Mouse (Mus musculus) right cerebral cortex, postnatal 25 days (tissue): ENCODE data around the gene Kcnk16.
"Not testable (repeated sequence)": the region's sequence is repeated elsewhere in the genome, so short reads cannot be mapped to it uniquely, and the experiment has no call there.

ENCODE experiments used
- DNase-seq: peaks from one replicate; pipeline ENCODE4 v3.0.0; 2022

Gene Kcnk16

DNA sequence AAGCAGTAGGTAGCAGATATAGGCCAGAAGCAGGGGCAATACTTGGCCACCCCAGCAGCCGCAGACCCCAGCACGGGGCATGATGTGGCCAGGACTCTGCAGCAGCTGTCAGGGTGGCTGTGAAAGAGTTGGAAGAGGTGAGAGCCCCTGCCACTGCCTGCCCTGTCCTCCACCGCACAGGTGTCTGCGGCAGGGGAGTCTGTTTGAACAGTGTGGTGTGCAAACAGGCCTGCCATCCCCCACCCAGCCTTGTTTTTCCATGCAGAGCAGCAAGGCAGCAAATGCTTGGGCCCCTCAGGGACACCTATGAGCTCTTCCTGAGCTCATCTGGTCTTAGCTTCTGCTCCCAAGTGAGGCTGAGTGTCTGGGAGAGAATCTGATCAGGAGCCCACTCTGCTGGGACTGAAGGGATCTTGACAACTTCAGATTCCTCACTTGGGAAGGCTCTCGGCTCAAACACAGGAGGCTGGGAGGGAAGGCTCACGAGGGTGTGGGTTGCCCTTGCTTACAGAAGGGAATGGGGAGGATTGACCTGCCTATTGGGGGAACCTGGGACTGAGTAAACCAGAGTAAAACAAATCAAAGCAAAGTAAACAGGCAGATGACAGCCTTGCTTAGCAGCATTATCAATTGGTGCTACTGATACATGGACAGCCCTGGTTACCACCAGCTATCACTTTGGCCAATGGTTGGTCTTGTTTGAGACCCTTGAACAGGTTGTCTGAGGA is at the start of gene Kcnk16:
TSS of gene Kcnk16 (minus strand) at position 118 of the 728 bp plus-strand sequence.
- no peak for DNase-seq

- no peak for DNase-seq
These were observed 46.1 kb upstream of the Kcnk16 start for GRCm38 (mm10) chr14:20315137-20315536.

GRCm38 (mm10) chr14:20305085-20305484 is 36.1 kb upstream of the Kcnk16 start:
- not testable (repeated sequence) for DNase-seq

- no peak for DNase-seq
These were observed 29.1 kb upstream of the Kcnk16 start for GRCm38 (mm10) chr14:20298131-20298530.

DNA sequence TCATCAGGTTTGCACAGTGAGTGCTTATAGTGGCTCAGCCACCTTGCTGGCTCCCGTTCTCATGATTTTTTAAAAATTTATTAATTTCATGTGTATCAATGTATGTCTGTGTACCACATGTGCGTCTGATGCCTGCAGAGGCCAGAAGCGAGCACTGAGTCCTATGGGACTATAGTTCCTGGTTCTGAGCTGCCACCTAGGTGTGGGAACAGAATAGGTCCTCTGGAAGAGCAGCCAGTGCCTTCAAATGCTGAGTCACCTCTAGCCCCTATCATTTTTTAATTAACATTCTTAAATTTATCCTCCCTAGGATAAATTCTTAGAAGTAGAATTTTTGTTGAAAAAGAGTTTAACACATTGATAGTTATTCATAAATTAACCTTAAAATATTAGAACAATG is 28.6 kb upstream of the Kcnk16 start:
- DNase-seq: no peak

DNA sequence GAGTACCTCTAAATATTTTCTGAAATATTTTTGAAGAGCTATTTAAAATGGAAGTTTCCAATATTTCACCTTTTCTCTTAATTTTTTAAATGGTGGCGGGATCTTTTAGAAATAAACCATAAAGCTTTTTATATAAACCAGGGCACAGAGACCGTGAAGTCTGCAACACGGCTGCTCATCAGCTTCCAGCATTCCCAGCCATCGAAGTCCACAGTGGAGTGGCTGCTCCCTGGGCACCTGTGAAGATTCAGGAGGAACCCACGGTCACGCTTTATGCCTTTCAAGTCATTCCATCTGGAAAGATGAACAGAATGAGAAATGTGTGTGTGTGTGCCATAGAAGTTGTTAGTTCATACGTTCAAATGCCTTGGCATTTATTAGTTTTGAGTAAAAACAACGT is 25.9 kb upstream of the Kcnk16 start:
- DNase-seq: no peak

DNA sequence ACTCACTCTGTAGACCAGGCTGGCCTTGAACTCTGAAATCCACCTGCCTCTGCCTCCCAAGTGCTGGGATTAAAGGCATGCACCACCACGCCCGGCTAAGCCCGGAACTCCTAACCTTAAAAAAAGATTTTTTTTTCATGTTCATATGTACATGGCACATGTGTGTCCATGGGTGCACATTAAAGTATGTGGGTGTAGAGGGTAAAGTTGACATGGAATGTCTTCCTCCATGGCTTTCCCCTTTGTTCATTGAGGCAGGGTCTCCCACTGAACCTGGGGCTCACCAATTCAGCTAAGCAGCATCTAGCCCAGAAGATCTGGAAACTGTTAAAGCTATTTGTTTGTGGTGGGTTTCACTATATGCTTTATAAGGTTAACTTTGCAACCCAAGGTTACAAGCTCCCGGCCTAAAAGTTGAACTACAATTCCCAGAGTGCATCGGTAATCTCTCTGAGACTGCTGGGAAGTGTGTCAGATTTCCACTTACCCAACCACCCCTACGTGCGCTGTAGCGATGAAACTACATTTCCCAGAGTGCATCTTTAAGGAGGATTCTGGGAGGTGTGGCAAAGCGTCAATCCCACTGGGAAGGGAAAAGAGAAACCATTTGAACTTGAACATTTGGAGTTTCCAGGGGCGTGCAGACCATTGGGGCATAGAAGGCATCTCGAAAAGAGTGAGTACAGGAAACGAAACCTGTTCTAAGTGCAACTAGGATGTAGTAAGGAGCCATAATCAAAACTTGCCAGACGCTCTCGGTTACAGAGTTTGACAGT is 25.3 kb upstream of the Kcnk16 start, which contains the start of gene Nudt13:
TSS of gene Nudt13 (plus strand) at position 581 of the 776 bp plus-strand sequence.
- DNase-seq: peak; percentile 81

DNA sequence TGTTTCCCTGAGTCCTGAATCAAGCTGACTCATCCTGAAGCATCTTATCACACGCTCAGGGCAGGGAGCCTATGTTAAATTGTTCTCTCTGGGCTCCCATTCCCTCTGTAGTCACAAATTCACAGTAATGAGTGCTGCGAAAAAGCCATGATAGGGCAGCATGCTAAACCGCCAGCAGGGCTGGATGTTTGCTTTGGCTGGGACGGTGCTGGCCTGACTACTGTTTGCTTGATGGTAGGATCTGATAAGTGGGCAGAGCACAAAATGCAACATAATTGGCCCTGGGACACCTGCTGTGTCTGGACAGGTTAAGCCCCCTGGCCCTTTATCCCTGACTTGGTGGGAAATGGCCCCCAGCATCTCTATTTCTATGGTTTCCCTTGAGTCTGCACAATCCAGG is 22.4 kb upstream of the Kcnk16 start:
- DNase-seq: no peak

GRCm38 (mm10) chr14:20268421-20268820 is 578 bp downstream of the Kcnk16 start:
- DNase-seq: peak; percentile 41

DNA sequence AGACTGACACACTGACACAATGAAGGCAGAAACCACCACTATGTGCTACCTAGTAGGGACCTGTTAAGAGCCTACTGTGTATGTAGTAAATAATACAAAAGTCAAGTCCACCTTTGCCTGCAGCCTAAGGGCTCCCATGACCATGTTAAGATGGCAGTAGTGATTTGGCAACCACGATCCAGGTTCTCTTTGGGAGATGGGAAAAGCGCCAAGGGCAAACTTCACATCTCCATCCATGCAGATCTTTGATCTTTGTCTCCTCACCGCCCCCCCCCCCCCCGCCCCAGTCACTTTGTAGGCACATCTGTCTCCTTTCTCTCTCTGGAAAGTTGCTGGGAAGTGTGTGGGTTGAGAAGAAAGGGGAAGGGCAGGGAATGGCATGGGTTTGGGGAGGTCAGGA is 6.7 kb downstream of the Kcnk16 start:
- no peak for DNase-seq

DNA sequence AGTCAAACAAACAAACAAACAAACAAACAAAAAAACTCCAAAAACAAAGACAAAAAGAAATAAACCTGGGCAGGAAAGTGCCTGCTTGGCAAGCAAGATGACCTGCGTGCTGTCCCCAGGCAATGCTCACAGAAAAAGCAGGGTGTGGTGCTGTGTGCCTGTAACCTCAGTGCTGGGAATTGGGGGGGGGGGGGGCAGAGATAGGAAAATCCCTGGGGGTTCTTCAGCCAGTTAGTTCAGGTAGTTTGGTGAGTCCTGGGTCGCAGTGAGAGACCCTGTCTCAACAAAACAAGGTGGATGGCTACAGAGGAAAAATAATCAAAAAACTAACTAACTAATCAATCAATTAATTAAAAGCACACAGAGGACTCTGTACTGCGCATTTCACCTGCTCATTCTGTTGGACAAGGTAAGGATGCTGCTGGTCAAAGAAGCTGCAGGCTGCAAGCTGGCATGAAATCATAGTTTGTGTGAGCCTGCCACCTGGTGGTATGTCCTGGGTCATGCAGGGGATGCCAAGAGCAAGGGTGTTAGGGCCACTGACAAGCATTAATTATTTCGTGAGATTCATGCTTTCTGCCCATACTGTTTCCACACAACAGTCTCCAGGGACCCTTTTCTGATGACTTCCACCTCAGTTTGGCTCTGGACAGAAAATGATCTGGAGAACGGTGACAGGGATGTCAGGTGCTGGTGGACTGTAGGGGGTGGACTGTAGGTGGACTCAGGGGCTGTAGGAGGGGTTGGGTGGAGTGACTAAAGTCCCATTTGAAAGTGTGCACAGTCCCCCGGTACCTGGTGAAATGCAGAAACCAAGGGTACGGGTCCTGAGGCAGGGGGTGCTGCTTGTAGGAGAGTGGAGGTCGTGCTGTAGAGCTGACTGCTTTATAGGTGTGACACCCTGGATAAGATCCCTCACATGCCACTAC is 10.6 kb downstream of the Kcnk16 start:
- peak; percentile 74 for DNase-seq

GRCm38 (mm10) chr14:20250237-20251171 is 18.5 kb downstream of the Kcnk16 start:
- peak; percentile 42 for DNase-seq

DNA sequence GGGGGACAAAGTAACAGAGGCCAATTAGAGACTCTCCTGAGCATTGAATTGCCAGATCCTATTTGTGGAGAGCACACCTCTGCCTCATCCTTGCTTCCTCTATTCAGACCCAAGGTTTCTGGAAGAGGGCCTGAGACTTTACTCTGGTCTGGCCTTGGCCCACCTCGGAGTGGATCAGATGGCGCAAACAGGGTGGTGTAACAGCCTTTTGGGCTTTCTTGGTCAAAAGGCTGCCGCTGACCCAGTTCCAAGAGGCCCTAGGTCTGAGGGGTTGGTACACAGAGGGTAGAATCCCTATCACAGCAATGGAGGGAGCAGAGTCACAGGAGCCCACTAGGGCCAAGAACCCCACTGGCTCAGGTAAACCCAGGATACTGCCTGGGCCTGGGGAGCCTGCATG is 21.0 kb downstream of the Kcnk16 start:
- DNase-seq: no peak

GRCm38 (mm10) chr14:20246811-20247266 is 22.2 kb downstream of the Kcnk16 start:
- no peak for DNase-seq

GRCm38 (mm10) chr14:20245861-20246260 is 23.1 kb downstream of the Kcnk16 start:
- no peak for DNase-seq

GRCm38 (mm10) chr14:20245318-20245717 is 23.7 kb downstream of the Kcnk16 start:
- no peak for DNase-seq

GRCm38 (mm10) chr14:20243158-20243557 is 25.8 kb downstream of the Kcnk16 start:
- no peak for DNase-seq

DNA sequence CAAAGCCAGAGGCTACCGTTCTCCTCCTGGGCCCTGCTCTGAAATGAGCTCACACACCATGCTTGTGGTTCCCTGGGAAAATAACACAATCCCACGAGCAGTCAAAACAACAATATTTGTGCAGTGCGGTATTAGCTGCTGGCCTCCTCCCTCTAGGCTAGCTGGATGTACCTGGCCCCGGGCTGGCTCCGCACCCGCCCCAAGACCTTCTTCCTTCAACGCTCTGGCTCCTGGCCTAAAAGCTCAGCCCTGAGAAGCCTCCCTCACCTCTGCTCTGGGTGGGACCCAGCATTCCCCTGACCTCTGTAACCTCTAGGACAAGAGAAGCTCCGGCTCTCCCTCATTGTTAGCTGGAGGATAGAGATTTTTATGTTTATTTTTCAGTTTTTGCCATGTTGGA is 26.5 kb downstream of the Kcnk16 start:
- DNase-seq: no peak

- no peak for DNase-seq
These were observed 34.6 kb downstream of the Kcnk16 start for GRCm38 (mm10) chr14:20234403-20234802.

- no peak for DNase-seq
These were observed 35.7 kb downstream of the Kcnk16 start for GRCm38 (mm10) chr14:20233016-20233980.
